Mouse (Mus musculus) urinary bladder, postnatal 36 days (tissue): ENCODE measurements around the gene 4921530L21Rik.

Source experiments
- DNase-seq, 2 experiments: peaks; one replicate each; pipeline ENCODE4 v3.0.0; 2022; ENCODE audit warnings: low spot score in 2 of 2, mixed read lengths in 1 of 2

Gene 4921530L21Rik

DNA sequence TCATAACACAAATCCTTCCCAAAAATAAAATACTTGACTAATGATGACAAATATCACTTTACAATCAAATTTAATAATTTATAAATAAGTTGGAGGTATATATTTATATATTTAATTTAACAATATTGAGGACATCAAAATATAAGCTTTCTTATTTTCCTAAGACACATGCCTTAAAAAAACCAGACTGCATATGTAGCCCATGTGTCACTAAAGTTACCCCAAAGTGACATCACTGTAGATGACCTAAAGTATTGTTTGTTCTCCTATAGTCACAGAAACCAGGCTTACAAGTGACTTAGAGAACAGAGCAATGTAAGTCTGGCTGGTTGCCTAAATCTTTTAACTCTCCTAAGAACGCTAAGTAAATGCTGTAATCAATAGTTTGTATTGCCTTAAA is at the start of gene 4921530L21Rik:
TSS of gene 4921530L21Rik (plus strand) at position 301 of the 400 bp plus-strand sequence.
- no peak for DNase-seq

DNA sequence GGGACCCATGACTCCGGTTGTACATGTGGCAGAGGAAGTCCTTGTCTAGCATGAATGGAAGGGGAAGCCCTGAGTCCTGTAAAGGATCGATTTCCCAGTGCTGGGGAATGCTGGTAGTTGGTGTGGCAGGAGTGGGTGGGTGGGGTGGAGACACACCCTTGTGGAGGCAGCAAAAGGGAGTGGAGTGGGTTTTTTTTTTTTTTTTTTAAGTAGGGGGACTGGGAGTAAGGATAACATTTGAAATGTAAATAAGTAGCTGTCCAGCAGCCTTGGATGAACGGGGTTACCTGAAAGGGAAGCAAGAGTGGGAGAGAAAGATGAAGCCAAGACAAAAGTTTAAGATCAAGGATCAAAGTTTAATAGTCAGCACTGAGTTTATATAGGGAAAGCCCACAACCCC is 47.2 kb upstream of the 4921530L21Rik start:
- no peak for DNase-seq

DNA sequence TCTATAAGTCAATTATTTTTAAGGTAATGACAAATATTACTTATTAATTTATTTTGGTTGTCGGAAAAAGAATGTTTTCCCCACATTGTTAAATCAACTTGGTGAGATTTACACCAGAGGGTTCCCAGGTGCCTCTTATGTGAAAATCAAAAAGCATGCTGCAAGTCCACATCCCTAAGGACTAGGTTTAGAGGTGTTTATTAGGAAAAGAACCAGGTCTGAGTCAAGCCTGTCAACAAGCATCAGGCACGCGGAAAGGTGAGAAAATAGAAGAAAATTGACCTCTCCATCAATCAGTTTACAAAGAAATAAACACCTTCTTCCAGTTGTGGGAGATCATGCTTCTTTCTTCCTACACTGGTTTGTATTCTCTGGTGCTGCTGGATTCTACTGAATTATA is 18.1 kb upstream of the 4921530L21Rik start:
- DNase-seq = no peak

DNA sequence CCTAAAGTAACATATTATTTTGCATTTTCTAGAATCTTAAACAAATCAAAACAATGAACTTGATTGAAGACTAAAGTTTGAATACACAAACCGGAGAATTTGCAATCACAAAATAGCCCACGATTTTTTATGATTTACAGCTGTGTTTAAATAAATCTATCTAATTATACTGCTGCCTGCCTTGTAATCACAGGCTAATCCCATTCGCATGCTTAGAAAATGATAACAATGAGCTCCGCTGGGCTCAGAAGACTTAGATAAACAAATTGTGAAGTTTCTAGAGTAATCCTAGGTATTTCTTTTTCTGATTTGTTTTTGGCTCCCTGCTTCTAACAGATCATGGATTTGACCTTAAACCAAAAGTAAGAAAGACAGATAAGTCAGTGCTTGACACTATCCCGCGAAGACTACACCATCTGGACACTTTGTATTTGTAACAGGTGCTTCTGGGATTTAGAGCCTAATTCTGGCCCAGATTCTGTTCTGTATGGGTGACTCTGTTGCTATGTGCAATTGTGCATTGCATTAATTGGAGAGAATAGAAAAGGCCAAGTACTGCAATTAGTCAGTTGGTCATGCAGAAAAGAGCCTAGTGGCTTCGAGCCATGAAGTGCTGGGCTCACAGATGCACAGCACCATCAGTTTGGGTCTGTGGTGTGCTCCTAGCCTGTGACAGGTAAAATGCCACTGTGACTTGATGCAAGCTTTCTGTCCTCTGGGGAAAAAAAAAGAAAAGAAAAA is 15.2 kb upstream of the 4921530L21Rik start:
- no peak for DNase-seq

DNA sequence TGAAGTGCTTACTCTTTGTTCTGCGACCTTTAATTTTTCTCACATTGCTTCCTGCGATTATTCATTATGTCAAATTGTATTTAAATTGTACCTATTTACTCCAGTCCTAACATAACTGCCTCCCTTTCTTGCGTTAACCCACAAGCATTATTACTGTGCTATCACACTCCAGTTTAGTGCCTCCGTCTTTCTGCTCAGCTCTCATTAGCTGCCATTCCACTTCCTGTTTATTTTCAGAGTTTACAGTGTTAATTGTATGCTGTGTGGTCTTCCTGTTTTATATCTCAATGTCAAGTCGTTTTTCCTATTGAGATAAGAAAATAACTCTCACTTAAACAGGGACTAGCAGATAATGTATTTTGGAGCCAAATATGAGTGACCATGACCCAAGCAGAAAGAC is 9.0 kb upstream of the 4921530L21Rik start:
- DNase-seq = no peak

DNA sequence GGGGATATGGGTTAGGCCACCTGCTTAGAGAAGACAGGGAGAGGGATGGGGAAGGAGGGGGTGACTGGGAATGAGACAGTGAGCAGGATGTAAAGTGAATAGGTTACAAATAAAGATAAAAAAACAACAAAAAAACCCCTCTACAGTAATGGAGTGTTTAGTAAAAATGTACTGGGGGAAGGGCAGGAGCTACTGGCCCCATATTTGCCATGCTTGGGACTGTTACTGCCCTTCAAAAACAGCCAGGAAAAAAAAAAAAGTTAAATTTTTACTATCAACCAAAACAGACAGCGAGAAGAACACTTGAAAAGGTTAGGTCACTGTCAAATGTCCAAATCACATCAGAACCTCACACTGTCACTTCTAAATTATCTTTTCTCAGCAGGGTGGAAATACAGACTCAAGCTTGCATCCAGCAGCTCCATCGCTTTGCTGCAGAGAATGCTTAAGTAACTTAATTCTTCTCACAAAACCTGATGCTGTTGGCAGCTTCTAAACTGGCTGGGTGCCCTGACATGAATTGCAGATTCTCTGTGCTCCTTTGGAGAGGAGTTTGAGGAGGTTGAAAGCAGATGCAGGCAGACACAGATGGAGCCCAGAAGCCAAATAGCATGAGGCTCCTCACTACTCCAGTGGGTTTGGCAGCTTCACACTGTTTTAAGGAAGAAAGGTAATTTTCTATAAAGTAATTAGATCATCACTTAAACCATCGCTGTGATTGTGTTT is 4.1 kb upstream of the 4921530L21Rik start:
- DNase-seq = no peak

DNA sequence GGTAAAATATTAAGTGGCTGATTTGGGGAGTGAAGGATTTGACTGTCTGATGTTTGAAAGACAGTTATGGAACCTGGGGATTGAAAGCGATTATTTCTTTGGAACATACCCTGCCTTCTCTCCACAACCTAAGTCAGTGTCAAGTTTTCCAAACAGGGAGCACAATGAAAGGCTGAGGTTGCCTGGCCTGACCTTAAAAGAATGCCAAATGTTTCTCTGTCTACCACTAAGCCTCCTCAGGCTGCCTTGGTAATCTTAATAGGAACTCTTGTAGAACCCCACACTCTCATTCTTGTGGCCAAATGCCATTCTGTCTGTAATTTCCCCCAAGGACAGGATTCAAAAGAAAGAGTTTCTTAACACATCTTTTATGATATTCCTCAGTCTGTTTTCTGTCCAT is 3.5 kb upstream of the 4921530L21Rik start:
- no peak for DNase-seq

DNA sequence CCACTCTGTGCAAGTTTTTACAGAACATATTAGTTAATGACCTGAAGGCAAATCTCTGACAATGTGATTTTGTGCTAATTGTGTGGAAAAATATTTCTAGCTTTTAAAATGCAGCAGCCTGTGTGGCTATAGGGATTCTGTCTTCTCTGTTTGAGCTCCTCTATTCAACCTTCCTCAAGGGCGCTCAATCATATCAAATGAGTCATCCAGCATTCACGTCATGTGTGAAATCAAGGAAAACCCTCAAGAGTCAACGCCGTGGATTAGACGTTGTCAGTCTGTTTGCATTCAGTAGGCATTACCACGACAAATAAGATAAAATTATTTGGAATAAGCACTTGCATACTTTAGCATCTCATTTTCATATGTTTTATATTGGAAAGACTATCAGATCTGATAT is 18.4 kb downstream of the 4921530L21Rik start:
- DNase-seq = no peak

DNA sequence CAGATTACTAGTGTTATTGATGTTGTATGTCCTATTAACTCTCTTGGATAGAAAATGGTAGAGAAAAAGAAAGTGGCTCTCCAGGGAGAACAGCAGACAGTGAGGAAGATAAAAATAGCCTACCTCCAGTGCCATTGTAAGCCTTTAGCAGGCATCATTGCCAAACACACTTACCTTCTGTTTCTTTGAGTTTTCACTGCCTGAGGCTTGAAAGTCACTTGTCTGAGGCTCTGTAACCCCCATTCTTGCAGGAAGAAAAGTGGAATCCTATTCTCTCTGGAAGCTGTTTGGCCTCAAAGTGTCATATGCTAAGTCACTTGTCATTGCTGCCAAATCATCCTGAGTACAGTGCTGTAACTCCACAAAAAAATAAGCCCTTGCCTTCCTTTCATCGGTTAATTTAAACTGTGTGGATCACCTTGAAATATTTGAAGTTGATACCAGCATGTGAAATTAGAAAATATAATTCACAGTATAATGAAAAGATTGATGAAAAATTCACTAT is 23.6 kb downstream of the 4921530L21Rik start:
- no peak for DNase-seq

DNA sequence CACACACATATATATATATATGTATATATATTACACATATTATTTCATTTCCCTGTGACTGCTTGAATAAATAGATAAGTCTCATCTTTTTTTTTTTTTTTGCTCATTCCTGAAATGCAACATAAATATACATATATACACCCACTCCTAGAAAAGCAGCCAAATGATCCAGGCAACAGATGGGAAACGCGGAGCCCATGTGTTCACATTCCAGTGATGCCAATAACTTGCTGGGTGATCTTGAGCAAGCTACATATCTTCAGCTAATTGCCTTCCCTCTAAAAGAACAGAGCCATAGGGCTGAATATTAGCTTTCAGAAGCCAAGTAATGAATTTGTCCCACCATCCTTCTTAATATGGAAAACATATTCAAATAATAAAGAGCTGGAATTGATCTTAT is 32.2 kb downstream of the 4921530L21Rik start:
- no peak for DNase-seq

DNA sequence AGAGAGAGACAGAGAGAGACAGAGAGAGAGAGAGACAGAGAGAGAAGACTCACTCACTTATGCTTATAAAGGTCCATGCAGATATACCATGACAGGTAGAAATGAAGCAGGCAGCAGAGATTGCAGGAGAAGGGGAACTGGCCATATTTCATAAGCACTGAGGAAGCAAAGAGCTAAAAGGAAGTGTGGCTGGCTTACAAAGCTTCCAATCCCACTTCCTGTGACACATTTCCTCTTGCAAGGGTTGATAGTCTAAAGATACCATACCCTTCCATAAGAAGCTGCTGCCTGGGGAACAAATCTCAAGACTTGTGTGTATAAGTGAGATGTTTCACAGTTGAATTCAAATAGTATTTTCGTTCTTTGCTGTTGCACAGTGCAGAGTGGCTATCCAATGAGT is 45.7 kb downstream of the 4921530L21Rik start:
- no peak for DNase-seq

DNA sequence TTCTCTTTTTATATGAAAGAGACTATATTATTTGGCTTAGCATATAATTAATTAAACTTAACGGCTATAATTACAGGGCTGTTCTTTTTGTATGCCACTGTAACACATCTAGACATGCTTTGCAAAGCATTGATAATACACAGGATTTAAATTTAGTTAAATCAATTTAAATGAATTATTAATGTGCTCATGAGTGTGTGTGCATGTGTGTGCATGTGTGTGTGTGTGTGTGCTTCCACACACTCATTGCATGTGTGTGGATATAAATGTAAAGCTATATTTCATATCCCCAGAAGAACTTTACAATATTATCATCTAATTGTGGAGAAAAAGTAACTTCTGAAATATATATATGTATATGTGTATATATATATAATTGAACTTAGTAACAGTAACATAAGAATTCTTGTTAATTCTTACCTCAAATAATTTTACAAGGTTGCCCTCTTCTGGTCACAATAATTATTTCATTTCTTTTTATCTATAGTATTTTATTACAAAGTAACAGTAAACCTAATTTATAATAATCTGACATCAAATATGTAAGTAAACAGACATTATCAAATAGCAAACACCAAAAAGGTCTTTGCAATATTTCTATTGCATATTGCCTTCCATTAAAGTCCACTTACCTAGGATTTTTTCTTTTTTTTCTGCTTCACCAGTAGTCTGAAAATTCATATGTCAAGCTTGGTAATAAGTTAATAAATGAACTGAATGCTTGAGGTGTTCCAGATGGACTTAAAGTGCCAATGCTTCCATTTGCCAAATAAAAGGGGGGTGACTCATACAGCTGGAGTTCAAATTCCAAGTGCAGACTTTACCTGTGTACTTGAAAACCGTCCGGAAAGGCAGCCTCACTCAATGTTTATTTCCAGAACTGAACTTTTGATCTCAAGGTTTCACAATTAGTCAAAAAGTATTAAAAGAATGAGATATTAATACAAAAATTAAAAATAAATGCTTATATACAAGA is 47.0 kb downstream of the 4921530L21Rik start:
- no peak for DNase-seq
